Mouse (Mus musculus) adrenal gland, postnatal 14 days (tissue): ENCODE measurements at regions not wholly inside any gene's neighbourhood (a gene's known extent, or its start where the extent isn't known, plus 50 kb on each side); places are given as distances from the start of the nearest gene placed in this dataset.

Experiments used
- DNase-seq: peaks from one replicate; pipeline ENCODE4 v3.0.0; 2021; ENCODE audit warnings: mixed read lengths

GRCm38 (mm10) chr13:107483967-107484629 is 462.2 kb upstream of the Kif2a start:
- no peak for DNase-seq

GRCm38 (mm10) chr13:107475166-107475565 is 453.2 kb upstream of the Kif2a start:
- no peak for DNase-seq

GRCm38 (mm10) chr13:107469491-107470276 is 447.8 kb upstream of the Kif2a start:
- DNase-seq: peak; percentile 87

GRCm38 (mm10) chr13:107462791-107463190 is 440.9 kb upstream of the Kif2a start:
- no peak for DNase-seq

- DNase-seq: peak; percentile 70
Measured at GRCm38 (mm10) chr13:107461048-107461912, 439.4 kb upstream of the Kif2a start.

GRCm38 (mm10) chr13:107458730-107459129 is 436.8 kb upstream of the Kif2a start:
- DNase-seq: no peak

GRCm38 (mm10) chr13:107457270-107457669 is 435.3 kb upstream of the Kif2a start:
- DNase-seq: no peak

- no peak for DNase-seq
Measured at GRCm38 (mm10) chr13:107456394-107456793, 434.5 kb upstream of the Kif2a start.

GRCm38 (mm10) chr13:107449598-107450179 is 427.8 kb upstream of the Kif2a start:
- peak; percentile 51 for DNase-seq

GRCm38 (mm10) chr13:107447813-107448212 is 425.9 kb upstream of the Kif2a start:
- no peak for DNase-seq

GRCm38 (mm10) chr13:107419363-107420155 is 397.6 kb upstream of the Kif2a start:
- no peak for DNase-seq

GRCm38 (mm10) chr13:107410267-107410666 is 388.3 kb upstream of the Kif2a start:
- no peak for DNase-seq

- no peak for DNase-seq
Measured at GRCm38 (mm10) chr13:107407674-107408026, 385.7 kb upstream of the Kif2a start.

GRCm38 (mm10) chr13:107406977-107407673 is 385.2 kb upstream of the Kif2a start:
- DNase-seq: no peak

- no peak for DNase-seq
Measured at GRCm38 (mm10) chr13:107398621-107399363, 376.9 kb upstream of the Kif2a start.

GRCm38 (mm10) chr13:107396036-107396435 is 374.1 kb upstream of the Kif2a start:
- no peak for DNase-seq

GRCm38 (mm10) chr13:107394451-107394850 is 372.5 kb upstream of the Kif2a start:
- DNase-seq: peak; percentile 4

GRCm38 (mm10) chr13:107389535-107390150 is 367.7 kb upstream of the Kif2a start:
- no peak for DNase-seq

- DNase-seq: no peak
Measured at GRCm38 (mm10) chr13:107389074-107389473, 367.1 kb upstream of the Kif2a start.

- no peak for DNase-seq
Measured at GRCm38 (mm10) chr13:107378076-107378475, 356.1 kb upstream of the Kif2a start.
